Mouse (Mus musculus) thymus, adult 2 months (tissue): ENCODE measurements at regions not wholly inside any gene's neighbourhood (a gene's known extent, or its start where the extent isn't known, plus 50 kb on each side); places are given as distances from the start of the nearest gene placed in this dataset.

ENCODE experiments used
- DNase-seq: peaks from one replicate; pipeline ENCODE4 v3.0.0; 2021
- H3K27ac ChIP-seq: fragments of 200-500 bp; 2 replicates; pipeline ENCODE4 v1.5.1; 2012; ENCODE audit warnings: low read length, control low read depth; ENCODE audit not compliant: control insufficient read depth, insufficient read depth
- H3K27me3 ChIP-seq: fragments of 200-500 bp; 2 replicates; pipeline ENCODE4 v1.6.1; 2012; ENCODE audit warnings: mild to moderate bottlenecking, low read length, moderate library complexity, mixed read lengths; ENCODE audit not compliant: control insufficient read depth, insufficient read depth
- H3K36me3 ChIP-seq: fragments of 200-500 bp; 2 replicates; pipeline ENCODE4 v1.6.1; 2012; ENCODE audit warnings: mild to moderate bottlenecking, low read length, moderate library complexity; ENCODE audit not compliant: control insufficient read depth, insufficient read depth
- H3K4me1 ChIP-seq: fragments of 200-500 bp; replicated peaks from 2 replicates; pipeline ENCODE4 v1.6.1; 2012; ENCODE audit warnings: low read length; ENCODE audit not compliant: control insufficient read depth, insufficient read depth
- H3K4me3 ChIP-seq: fragments of 200-500 bp; 2 replicates; pipeline ENCODE4 v1.5.1; 2012; ENCODE audit warnings: mild to moderate bottlenecking, low read length, control low read depth, moderate library complexity; ENCODE audit not compliant: control insufficient read depth, insufficient read depth
- CTCF ChIP-seq: fragments of 200-500 bp; IDR thresholded peaks from 2 replicates; pipeline ENCODE4 v1.5.1; 2012; ENCODE audit warnings: mild to moderate bottlenecking, control low read depth, low read length, moderate library complexity, borderline replicate concordance; ENCODE audit not compliant: control insufficient read depth, poor library complexity, insufficient read depth; ENCODE audit errors: extremely low read depth
- POLR2A ChIP-seq: fragments of 200-500 bp; IDR thresholded peaks from 2 replicates; pipeline ENCODE4 v1.6.1; 2012; ENCODE audit warnings: mild to moderate bottlenecking, low read length, control low read depth, moderate library complexity; ENCODE audit not compliant: control insufficient read depth, poor library complexity, insufficient read depth; ENCODE audit errors: extremely low read depth
- WGBS: fragments of 180-500 bp; shearing (Covaris S2); methylation state at CpG from one replicate; pipeline ENCODE4 v1.1.7; 2018; 5-methylcytosine and 5-hydroxymethylcytosine counted together

- no peaks in the 10 kb centered on the region for H3K36me3 ChIP-seq
- TF ChIP-seq POLR2A (no peak), CTCF (no peak)
- WGBS: 93% methylated on average over 5 of the region's 5 CpGs
- no peak overlapping the region for H3K27ac ChIP-seq
- no peak for DNase-seq
- H3K4me3 ChIP-seq: no peak overlapping the region
- no peaks in the 10 kb centered on the region for H3K27me3 ChIP-seq
- peaks cover 30% of the 10 kb centered on the region for H3K4me1 ChIP-seq
These were observed 134.8 kb upstream of the Ctnnb1 start for GRCm38 (mm10) chr9:120794210-120794609.

GRCm38 (mm10) chr9:120796111-120796880, 132.7 kb upstream of the Ctnnb1 start:
- no peak for TF ChIP-seq CTCF
- TF ChIP-seq POLR2A: no peak
- no peak overlapping the region for H3K27ac ChIP-seq
- H3K36me3 ChIP-seq: no peaks in the 10 kb centered on the region
- no peaks in the 10 kb centered on the region for H3K27me3 ChIP-seq
- H3K4me1 ChIP-seq: peaks cover 33% of the 10 kb centered on the region
- no peak overlapping the region for H3K4me3 ChIP-seq
- WGBS: 59% methylated on average over 10 of the region's 10 CpGs
- DNase-seq: no peak

GRCm38 (mm10) chr9:120797996-120798663, 130.9 kb upstream of the Ctnnb1 start:
- Histone ChIP-seq H3K36me3 (no peaks in the 10 kb centered on the region), H3K27ac (no peak overlapping the region), H3K27me3 (no peaks in the 10 kb centered on the region), H3K4me3 (no peak overlapping the region), H3K4me1 (peaks cover 33% of the 10 kb centered on the region)
- TF ChIP-seq POLR2A: no peak
- TF ChIP-seq CTCF: no peak
- DNase-seq: no peak
- 91% methylated on average over 10 of the region's 10 CpGs for WGBS

- Histone ChIP-seq H3K4me1 (peaks cover 33% of the 10 kb centered on the region), H3K27me3 (no peaks in the 10 kb centered on the region), H3K36me3 (no peaks in the 10 kb centered on the region), H3K4me3 (no peak overlapping the region), H3K27ac (peak overlapping the region; percentile 3; the same call in 1 of the 2 replicates)
- DNase-seq: no peak
- WGBS: 52% methylated on average over 12 of the region's 12 CpGs
- TF ChIP-seq CTCF (no peak), POLR2A (no peak)
These were observed 130.1 kb upstream of the Ctnnb1 start for GRCm38 (mm10) chr9:120798901-120799300.

GRCm38 (mm10) chr9:120802646-120803045, 126.4 kb upstream of the Ctnnb1 start:
- Histone ChIP-seq H3K27ac (no peak overlapping the region), H3K36me3 (no peaks in the 10 kb centered on the region), H3K27me3 (no peaks in the 10 kb centered on the region), H3K4me3 (no peak overlapping the region), H3K4me1 (peaks cover 18% of the 10 kb centered on the region)
- no peak for TF ChIP-seq CTCF
- no peak for TF ChIP-seq POLR2A
- 96% methylated on average over 4 of the region's 4 CpGs for WGBS
- DNase-seq: no peak

GRCm38 (mm10) chr9:120804760-120805294, 124.2 kb upstream of the Ctnnb1 start:
- Histone ChIP-seq H3K4me3 (no peak overlapping the region), H3K36me3 (no peaks in the 10 kb centered on the region), H3K27ac (no peak overlapping the region), H3K27me3 (no peaks in the 10 kb centered on the region), H3K4me1 (no peaks in the 10 kb centered on the region)
- TF ChIP-seq POLR2A: no peak
- no peak for TF ChIP-seq CTCF
- DNase-seq: no peak
- WGBS: 48% methylated on average over 10 of the region's 10 CpGs
